Mouse (Mus musculus) hindbrain, embryonic 16.5 days (tissue): Measurements from ENCODE around the gene Mrc1. TPM values are rescaled to one million over a fixed set of nuclear protein-coding genes. Genes with fewer than 3 reads are reported as not detected.

Experiments used
- ATAC-seq: fragments of 200-750 bp; cut with Nextera tagmentation; 2 replicates; pipeline ENCODE4 v1.8.0; 2017; ENCODE audit warnings: moderate TSS enrichment, moderate library complexity
- H3K27ac ChIP-seq: fragments of 300-500 bp; sonication (generic); 2 replicates; pipeline ENCODE4 v1.5.1; 2014; ENCODE audit warnings: low read depth, mild to moderate bottlenecking, control low read depth, low read length, moderate library complexity
- H3K27me3 ChIP-seq: fragments of 300-500 bp; sonication (generic); replicated peaks from 2 replicates; pipeline ENCODE4 v1.6.1; 2014; ENCODE audit warnings: low read length; ENCODE audit not compliant: control insufficient read depth, insufficient read depth
- H3K36me3 ChIP-seq: fragments of 300-500 bp; sonication (generic); 2 replicates; pipeline ENCODE4 v1.6.1; 2014; ENCODE audit warnings: mild to moderate bottlenecking, low read length, moderate library complexity, mixed read lengths; ENCODE audit not compliant: control insufficient read depth, insufficient read depth
- H3K4me1 ChIP-seq: fragments of 300-500 bp; sonication (generic); 2 replicates; pipeline ENCODE4 v1.6.1; 2014; ENCODE audit warnings: low read depth, low read length; ENCODE audit not compliant: control insufficient read depth, insufficient read depth
- H3K4me2 ChIP-seq: fragments of 300-500 bp; sonication (generic); 2 replicates; pipeline ENCODE4 v1.6.1; 2014; ENCODE audit warnings: mild to moderate bottlenecking, low read length, control low read depth, moderate library complexity
- H3K4me3 ChIP-seq: fragments of 300-500 bp; sonication (generic); 2 replicates; pipeline ENCODE4 v1.5.1; 2014; ENCODE audit warnings: mild to moderate bottlenecking, low read length, control low read depth, moderate library complexity
- H3K9ac ChIP-seq: fragments of 300-500 bp; sonication (generic); 2 replicates; pipeline ENCODE4 v1.6.1; 2014; ENCODE audit warnings: low read depth, mild to moderate bottlenecking, control low read depth, low read length, moderate library complexity
- H3K9me3 ChIP-seq: fragments of 300-500 bp; sonication (generic); 2 replicates; pipeline ENCODE4 v1.6.1; 2014; ENCODE audit warnings: mild to moderate bottlenecking, low read length, moderate library complexity; ENCODE audit not compliant: control insufficient read depth
- WGBS: fragments of 180-500 bp; shearing (Covaris S2); extraction: QIAGEN DNeasy Blood & Tissue Kit; methylation state at CpG from one replicate; pipeline ENCODE4 v1.1.7; 2014; 5-methylcytosine and 5-hydroxymethylcytosine counted together
- polyA plus RNA-seq: library from polyadenylated mRNA; unstranded; fragments of >200 nt; fragmentation: Nextera tagmentation; extraction: Ambion mirVana; gene quantifications from 2 replicates; pipeline ENCODE4 v1.2.1, GENCODE M21; 2015

Mrc1 gene
- polyA plus RNA-seq, 1 experiment from 2014 or later, result 5.9 TPM

DNA sequence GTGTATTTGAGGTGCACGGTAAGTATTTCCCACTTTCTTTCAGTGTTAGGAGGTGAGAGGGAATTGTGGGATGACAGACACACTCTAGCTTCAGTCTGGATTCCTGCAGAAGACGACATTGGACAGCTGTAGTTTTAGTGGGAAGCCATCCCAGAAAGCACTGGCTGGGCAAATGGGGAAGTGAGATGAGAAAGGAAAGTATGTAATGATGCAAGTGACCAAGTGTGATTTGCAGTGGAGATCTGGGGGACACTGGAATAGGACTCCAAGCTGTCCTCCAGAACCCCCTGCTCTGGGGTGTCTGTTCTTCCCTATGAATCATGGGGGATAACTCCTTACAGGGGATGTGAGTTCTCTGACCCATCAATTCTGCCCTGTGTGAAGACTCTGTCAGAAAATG lies 4.8 kb downstream of the Mrc1 start:
- 83% methylated on average over 2 of the region's 2 CpGs for WGBS
- no peak overlapping the region for H3K9ac ChIP-seq
- no peak overlapping the region for H3K27ac ChIP-seq
- no peak for ATAC-seq
- no peaks in the 10 kb centered on the region for H3K4me1 ChIP-seq
- H3K9me3 ChIP-seq, result no peaks in the 10 kb centered on the region
- H3K4me3 ChIP-seq, result no peak overlapping the region
- no peaks in the 10 kb centered on the region for H3K27me3 ChIP-seq
- H3K36me3 ChIP-seq, result no peaks in the 10 kb centered on the region
- H3K4me2 ChIP-seq, result no peak overlapping the region

DNA sequence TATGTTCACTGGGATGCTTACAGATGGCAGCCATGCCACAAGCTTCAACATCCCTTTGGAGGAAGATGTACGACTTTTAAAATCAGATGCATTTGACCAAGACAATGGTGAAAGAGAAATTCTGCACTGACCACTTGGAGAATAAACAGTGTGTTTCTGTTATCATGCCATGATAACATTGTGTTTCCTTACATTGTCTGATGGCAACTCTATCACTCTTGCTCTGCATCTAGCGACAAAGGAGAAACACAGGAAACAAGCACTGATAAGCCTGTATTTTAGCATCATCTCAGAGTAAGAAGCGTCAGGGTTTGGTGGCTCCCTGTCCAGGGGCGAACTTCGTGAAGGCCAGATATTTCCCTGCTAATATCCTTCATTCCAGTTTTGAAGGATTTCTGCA lies 6.1 kb downstream of the Mrc1 start:
- H3K4me2 ChIP-seq, result no peak overlapping the region
- H3K36me3 ChIP-seq, result no peaks in the 10 kb centered on the region
- WGBS, result 88% methylated on average over 5 of the region's 5 CpGs
- H3K4me1 ChIP-seq, result no peaks in the 10 kb centered on the region
- no peaks in the 10 kb centered on the region for H3K9me3 ChIP-seq
- H3K27ac ChIP-seq, result no peak overlapping the region
- no peaks in the 10 kb centered on the region for H3K27me3 ChIP-seq
- ATAC-seq, result no peak
- no peak overlapping the region for H3K4me3 ChIP-seq
- no peak overlapping the region for H3K9ac ChIP-seq

DNA sequence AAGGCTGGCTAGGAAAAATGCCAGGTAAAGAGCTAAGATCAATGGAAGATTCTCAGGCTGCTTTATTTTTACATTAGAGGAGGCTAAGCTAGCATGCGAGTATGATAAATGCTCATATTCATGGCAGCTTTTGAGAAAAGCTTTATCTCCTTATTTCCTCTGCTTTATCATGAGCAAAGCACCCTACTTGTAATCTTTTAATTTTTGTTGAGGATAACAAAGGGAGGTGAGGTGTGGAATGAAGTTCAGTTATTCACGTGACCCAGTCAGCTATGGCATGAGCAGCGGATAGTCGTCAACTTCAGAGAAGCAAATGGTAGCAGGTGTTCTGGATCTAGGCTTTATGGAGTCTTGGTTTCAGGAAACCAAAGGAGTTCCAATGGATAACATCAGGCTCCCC lies 7.7 kb downstream of the Mrc1 start:
- no peak overlapping the region for H3K27ac ChIP-seq
- no peaks in the 10 kb centered on the region for H3K36me3 ChIP-seq
- no peak overlapping the region for H3K4me2 ChIP-seq
- H3K4me3 ChIP-seq, result no peak overlapping the region
- H3K4me1 ChIP-seq, result no peaks in the 10 kb centered on the region
- H3K27me3 ChIP-seq, result no peaks in the 10 kb centered on the region
- WGBS, result 87% methylated on average over 4 of the region's 4 CpGs
- H3K9me3 ChIP-seq, result no peaks in the 10 kb centered on the region
- no peak for ATAC-seq
- H3K9ac ChIP-seq, result no peak overlapping the region

DNA sequence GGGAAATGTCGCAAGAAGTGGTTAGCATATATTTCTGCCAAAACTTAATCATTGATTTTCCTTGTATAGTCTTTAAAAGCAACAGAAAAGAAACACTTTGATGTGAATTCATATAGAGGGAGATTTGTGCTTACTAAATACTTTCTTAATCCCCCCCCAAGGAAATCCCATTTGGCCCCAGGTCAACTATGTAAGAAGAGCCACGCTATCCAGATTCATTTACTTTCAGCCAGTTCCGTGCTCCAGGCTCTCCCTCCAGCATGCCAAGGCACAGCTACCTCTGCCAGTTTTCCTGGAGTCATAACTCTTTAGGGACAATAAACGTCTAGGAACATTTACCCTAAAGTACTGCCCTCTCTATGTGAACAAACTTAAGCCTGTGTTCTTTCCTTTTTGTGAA lies 8.5 kb downstream of the Mrc1 start:
- Histone ChIP-seq H3K36me3 (no peaks in the 10 kb centered on the region), H3K4me3 (no peak overlapping the region), H3K9me3 (no peaks in the 10 kb centered on the region), H3K27me3 (no peaks in the 10 kb centered on the region), H3K9ac (no peak overlapping the region), H3K4me2 (no peak overlapping the region), H3K27ac (no peak overlapping the region), H3K4me1 (no peaks in the 10 kb centered on the region)
- WGBS, result 62% methylated on average over 4 of the region's 4 CpGs
- ATAC-seq, result no peak

DNA sequence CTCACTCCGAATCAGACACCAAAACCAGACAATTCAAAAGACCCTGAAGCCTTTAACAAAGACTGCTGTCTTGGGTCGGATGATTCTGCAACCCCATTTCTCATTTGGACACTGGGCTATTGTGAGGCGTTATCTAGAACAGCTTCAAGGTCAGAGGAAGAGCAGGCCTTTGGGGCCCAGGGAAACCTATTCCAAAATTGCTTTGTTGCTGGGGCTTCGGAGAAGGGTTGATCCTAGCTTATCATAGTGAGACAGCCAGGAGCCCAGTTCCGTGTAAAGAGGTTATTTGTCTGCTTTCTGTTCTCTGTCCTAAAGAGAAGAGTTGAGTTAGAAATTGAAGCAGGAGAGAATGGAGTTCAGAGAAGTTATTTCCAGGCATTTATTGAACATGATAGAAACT lies 10.0 kb downstream of the Mrc1 start:
- Histone ChIP-seq H3K27me3 (no peaks in the 10 kb centered on the region), H3K4me3 (no peak overlapping the region), H3K4me2 (no peak overlapping the region), H3K4me1 (no peaks in the 10 kb centered on the region), H3K9ac (no peak overlapping the region), H3K9me3 (no peaks in the 10 kb centered on the region), H3K36me3 (no peaks in the 10 kb centered on the region), H3K27ac (no peak overlapping the region)
- no peak for ATAC-seq
- WGBS, result 46% methylated on average over 5 of the region's 5 CpGs

DNA sequence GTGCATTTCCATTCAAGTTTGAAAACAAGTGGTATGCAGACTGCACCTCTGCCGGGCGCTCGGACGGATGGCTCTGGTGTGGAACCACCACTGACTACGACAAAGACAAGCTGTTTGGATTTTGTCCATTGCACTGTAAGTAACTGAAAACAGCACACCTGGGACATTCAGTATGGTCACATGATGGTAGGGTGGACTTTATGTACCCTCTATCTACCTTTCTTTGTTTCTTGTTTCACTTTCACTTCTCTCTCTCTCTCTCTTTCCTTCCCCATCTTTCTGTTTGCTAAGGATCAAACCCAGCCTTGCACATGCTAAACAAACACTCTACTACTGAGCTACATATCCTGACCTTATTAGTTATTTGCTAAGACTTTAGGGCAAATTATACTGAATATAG lies 15.0 kb downstream of the Mrc1 start:
- Histone ChIP-seq H3K4me2 (no peak overlapping the region), H3K4me1 (no peaks in the 10 kb centered on the region), H3K9ac (no peak overlapping the region), H3K36me3 (no peaks in the 10 kb centered on the region), H3K4me3 (no peak overlapping the region), H3K27ac (no peak overlapping the region), H3K27me3 (no peaks in the 10 kb centered on the region), H3K9me3 (no peaks in the 10 kb centered on the region)
- WGBS, result 93% methylated on average over 5 of the region's 5 CpGs
- no peak for ATAC-seq

DNA sequence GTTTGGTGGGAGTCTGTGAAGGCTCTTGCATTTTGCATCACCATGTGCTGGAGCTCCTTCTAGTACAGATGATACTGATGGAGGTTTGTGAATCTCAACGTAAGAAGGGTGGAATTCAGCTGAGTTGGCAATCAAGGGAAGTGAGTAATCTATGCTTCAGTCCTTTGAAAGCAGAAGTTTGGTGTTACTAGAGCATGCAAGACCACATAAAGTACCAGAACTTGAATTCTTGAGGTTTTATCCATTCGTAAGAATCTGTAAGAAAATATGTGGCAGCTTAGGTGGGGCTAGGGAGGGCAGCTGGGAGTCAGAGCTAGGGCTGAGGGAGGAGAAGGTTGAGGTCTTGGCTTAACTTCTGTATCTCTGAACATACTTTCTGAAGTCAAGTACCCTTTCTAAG lies 15.5 kb downstream of the Mrc1 start:
- Histone ChIP-seq H3K27ac (no peak overlapping the region), H3K9me3 (no peaks in the 10 kb centered on the region), H3K4me3 (no peak overlapping the region), H3K36me3 (no peaks in the 10 kb centered on the region), H3K4me1 (no peaks in the 10 kb centered on the region), H3K4me2 (no peak overlapping the region), H3K27me3 (no peaks in the 10 kb centered on the region), H3K9ac (no peak overlapping the region)
- WGBS, result 92% methylated on average over 2 of the region's 2 CpGs
- no peak for ATAC-seq

DNA sequence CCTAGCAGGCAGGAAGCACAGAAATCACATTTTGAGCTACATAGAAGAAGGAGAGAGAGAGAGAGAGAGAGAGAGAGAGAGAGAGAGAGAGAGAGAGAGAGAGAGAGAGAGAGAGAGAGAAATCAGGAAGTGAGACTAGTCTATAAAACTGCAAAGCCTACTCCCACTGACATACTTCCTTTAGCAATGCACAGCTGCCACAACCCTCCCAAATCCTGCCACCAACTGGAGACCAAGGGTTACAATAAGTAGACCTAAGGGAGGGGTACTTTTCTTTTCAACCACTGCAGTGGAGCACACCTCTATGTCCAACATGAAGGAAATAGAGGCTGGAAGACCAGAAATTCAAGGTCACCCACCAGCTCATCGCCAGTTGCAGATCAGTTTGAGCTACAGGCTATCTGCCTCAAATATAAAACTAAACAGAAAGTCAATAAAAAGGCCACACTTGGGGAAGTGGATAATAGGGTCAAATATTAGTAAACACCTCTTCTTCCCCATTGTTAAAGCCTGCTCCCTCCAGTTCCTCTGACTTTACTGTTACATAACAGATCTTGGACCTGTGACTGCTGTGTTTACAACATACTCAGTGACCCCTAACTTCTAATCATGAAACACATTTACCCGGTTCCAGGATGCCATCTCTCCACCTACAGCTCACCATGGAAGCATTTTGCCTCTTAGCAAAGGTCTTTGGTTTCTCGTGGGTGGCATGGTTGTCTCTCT lies 20.8 kb downstream of the Mrc1 start:
- Histone ChIP-seq H3K4me1 (no peaks in the 10 kb centered on the region), H3K9ac (no peak overlapping the region), H3K27ac (no peak overlapping the region), H3K36me3 (no peaks in the 10 kb centered on the region), H3K9me3 (no peaks in the 10 kb centered on the region), H3K27me3 (no peaks in the 10 kb centered on the region), H3K4me2 (no peak overlapping the region), H3K4me3 (no peak overlapping the region)
- no peak for ATAC-seq
- WGBS, result 78% methylated on average over 3 of the region's 3 CpGs

DNA sequence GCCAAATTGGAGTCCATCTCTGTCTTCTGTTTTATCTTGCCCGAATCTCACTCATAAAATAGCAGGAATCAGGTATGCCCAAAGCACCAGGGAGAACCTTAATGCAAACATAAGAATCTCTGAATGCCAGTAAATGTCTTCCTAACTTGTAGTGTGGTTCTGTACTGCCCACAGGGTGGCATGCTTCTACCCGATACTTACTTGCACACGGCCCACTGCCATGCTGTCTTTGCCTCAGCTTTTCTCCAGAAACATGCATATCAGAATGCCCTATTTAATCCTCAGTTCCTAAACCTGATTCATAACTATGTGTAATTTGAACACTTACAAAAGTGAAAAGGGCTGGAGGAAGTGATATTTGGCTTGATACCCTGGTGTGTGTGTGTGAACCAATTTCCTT lies 22.7 kb downstream of the Mrc1 start:
- no peak overlapping the region for H3K9ac ChIP-seq
- no peaks in the 10 kb centered on the region for H3K27me3 ChIP-seq
- ATAC-seq, result no peak
- H3K9me3 ChIP-seq, result no peaks in the 10 kb centered on the region
- no peak overlapping the region for H3K4me2 ChIP-seq
- H3K36me3 ChIP-seq, result no peaks in the 10 kb centered on the region
- no peaks in the 10 kb centered on the region for H3K4me1 ChIP-seq
- no peak overlapping the region for H3K4me3 ChIP-seq
- 78% methylated on average over 3 of the region's 3 CpGs for WGBS
- H3K27ac ChIP-seq, result no peak overlapping the region

DNA sequence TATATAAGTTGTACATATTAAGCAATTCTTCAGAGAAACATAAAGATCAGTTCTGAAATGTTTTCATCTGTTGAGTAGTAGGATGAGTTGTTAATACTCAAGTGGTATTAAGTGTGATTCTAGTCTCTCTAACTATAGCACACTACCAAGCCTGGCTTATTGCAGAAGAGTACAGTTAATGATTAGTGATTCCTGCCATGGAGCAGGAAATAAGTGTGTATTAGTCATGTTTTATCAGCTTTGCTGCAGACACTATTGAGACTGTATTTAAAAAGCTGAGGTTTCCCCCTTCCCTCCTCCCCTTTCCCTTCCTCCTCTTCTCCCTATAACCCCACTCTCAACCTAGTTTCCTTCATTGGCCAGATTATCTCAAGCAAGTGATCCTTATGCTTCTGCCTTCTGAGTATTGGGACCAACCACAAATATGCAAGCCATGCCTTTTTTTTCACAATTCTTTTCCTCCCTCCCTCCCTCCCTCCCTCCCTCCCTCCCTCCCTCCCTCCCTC lies 29.2 kb downstream of the Mrc1 start:
- Histone ChIP-seq H3K4me1 (no peaks in the 10 kb centered on the region), H3K4me3 (no peak overlapping the region), H3K4me2 (no peak overlapping the region), H3K27ac (no peak overlapping the region), H3K27me3 (no peaks in the 10 kb centered on the region), H3K9ac (no peak overlapping the region), H3K36me3 (no peaks in the 10 kb centered on the region), H3K9me3 (no peaks in the 10 kb centered on the region)
- ATAC-seq, result no peak
